Mouse (Mus musculus) kidney, adult 2 months (tissue): ENCODE results near the gene 6030458C11Rik.

Experiments used
- CTCF ChIP-seq: fragments of 200-500 bp; conservative IDR thresholded peaks from 2 replicates; pipeline ENCODE4 v1.5.1; 2011; ENCODE audit warnings: low read depth, mild to moderate bottlenecking, control low read depth, low read length, moderate library complexity, mixed read lengths; ENCODE audit not compliant: insufficient read depth, insufficient read length
- POLR2A ChIP-seq: fragments of 200-500 bp; IDR thresholded peaks from one replicate; pipeline ENCODE4 v1.6.1; 2011; ENCODE audit warnings: low read depth, low read length, control low read depth

GRCm38 (mm10) chr15:12788536-12788935 is 35.9 kb downstream of the 6030458C11Rik start:
- TF ChIP-seq CTCF (no peak), POLR2A (no peak)
